Mouse (Mus musculus): ENCODE data around the gene Carm1.

DNA sequence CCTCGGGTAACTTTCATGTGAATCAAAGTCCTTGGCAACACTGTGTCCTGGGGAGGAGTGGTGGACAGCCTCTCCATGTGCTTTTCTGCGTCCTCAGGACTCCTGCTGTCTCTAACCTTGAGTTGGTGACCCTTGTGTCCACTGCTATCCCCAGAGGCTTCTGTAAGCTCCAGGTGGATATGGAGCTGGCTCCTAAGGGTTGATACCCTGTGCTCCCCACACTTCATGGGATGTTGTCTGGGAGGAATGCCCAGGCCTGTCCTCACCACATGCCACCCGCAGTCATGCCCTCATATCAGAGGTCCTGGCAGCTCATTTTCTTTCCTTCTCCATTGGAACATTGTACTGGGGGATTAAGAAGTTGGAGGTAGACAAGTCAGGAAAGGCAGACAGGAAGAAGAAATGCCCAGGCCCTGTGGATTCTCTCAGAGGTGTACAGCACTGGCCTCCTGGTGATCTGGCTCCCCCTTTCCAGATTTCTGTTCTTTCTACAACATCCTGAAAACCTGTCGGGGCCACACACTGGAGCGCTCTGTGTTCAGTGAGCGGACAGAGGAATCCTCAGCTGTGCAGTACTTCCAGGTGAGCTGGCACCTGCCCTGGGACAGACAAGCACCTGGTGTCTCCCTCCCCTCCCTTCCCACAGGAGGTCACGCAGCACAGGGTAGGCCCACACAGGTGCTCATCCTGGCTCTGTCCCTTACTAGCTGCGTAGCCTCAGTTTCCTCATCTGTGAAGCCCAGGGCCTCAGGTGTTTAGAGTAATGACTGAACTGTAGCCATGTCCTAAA lies 27.5 kb downstream of the Carm1 start:
- TF ChIP-seq POLR2A (IDR thresholded peaks at IDR 0.05; ENCODE audit: insufficient read depth, low read depth, low read length) (no peak), CTCF (IDR thresholded peaks at IDR 0.05; ENCODE audit: insufficient read depth, low read depth, low read length) (no peak)
